Mouse (Mus musculus) thymus, adult 2 months (tissue): ENCODE measurements around the gene Cse1l. TPM values are rescaled to one million over a fixed set of nuclear protein-coding genes. Genes with fewer than 3 reads are reported as not detected.

Experiments used
- DNase-seq: peaks from one replicate; pipeline ENCODE4 v3.0.0; 2021
- H3K27ac ChIP-seq: fragments of 200-500 bp; 2 replicates; pipeline ENCODE4 v1.5.1; 2012; ENCODE audit warnings: low read length, control low read depth; ENCODE audit not compliant: control insufficient read depth, insufficient read depth
- H3K27me3 ChIP-seq: fragments of 200-500 bp; 2 replicates; pipeline ENCODE4 v1.6.1; 2012; ENCODE audit warnings: mild to moderate bottlenecking, low read length, moderate library complexity, mixed read lengths; ENCODE audit not compliant: control insufficient read depth, insufficient read depth
- H3K36me3 ChIP-seq: fragments of 200-500 bp; 2 replicates; pipeline ENCODE4 v1.6.1; 2012; ENCODE audit warnings: mild to moderate bottlenecking, low read length, moderate library complexity; ENCODE audit not compliant: control insufficient read depth, insufficient read depth
- H3K4me1 ChIP-seq: fragments of 200-500 bp; replicated peaks from 2 replicates; pipeline ENCODE4 v1.6.1; 2012; ENCODE audit warnings: low read length; ENCODE audit not compliant: control insufficient read depth, insufficient read depth
- H3K4me3 ChIP-seq: fragments of 200-500 bp; 2 replicates; pipeline ENCODE4 v1.5.1; 2012; ENCODE audit warnings: mild to moderate bottlenecking, low read length, control low read depth, moderate library complexity; ENCODE audit not compliant: control insufficient read depth, insufficient read depth
- CTCF ChIP-seq: fragments of 200-500 bp; IDR thresholded peaks from 2 replicates; pipeline ENCODE4 v1.5.1; 2012; ENCODE audit warnings: mild to moderate bottlenecking, control low read depth, low read length, moderate library complexity, borderline replicate concordance; ENCODE audit not compliant: control insufficient read depth, poor library complexity, insufficient read depth; ENCODE audit errors: extremely low read depth
- POLR2A ChIP-seq: fragments of 200-500 bp; IDR thresholded peaks from 2 replicates; pipeline ENCODE4 v1.6.1; 2012; ENCODE audit warnings: mild to moderate bottlenecking, low read length, control low read depth, moderate library complexity; ENCODE audit not compliant: control insufficient read depth, poor library complexity, insufficient read depth; ENCODE audit errors: extremely low read depth
- WGBS: fragments of 180-500 bp; shearing (Covaris S2); methylation state at CpG from one replicate; pipeline ENCODE4 v1.1.7; 2018; 5-methylcytosine and 5-hydroxymethylcytosine counted together
- polyA plus RNA-seq: library from polyadenylated mRNA; depleted of rRNA; stranded (reverse); fragments of >200 nt; gene quantifications from 2 replicates; pipeline ENCODE4 v1.2.3, GENCODE M21; 2012

The Cse1l gene
- polyA plus RNA-seq, 1 experiment = 28.7 TPM

- Histone ChIP-seq H3K4me1 (no peaks in the 10 kb centered on the region), H3K36me3 (peaks cover 89% of the 10 kb centered on the region), H3K27me3 (no peaks in the 10 kb centered on the region), H3K27ac (no peak overlapping the region), H3K4me3 (no peak overlapping the region)
- DNase-seq = peak; percentile 17
- TF ChIP-seq POLR2A (no peak), CTCF (no peak)
- 64% methylated on average over 4 of the region's 4 CpGs for WGBS
These were observed 39.6 kb downstream of the Cse1l start for GRCm38 (mm10) chr2:166945456-166945855.

GRCm38 (mm10) chr2:166948246-166948645, 42.4 kb downstream of the Cse1l start:
- WGBS = 88% methylated on average over 1 of the region's 1 CpGs
- no peak for DNase-seq
- Histone ChIP-seq H3K36me3 (peaks cover 89% of the 10 kb centered on the region), H3K27me3 (no peaks in the 10 kb centered on the region), H3K27ac (no peak overlapping the region), H3K4me3 (no peak overlapping the region), H3K4me1 (no peaks in the 10 kb centered on the region)
- no peak for TF ChIP-seq CTCF
- no peak for TF ChIP-seq POLR2A

GRCm38 (mm10) chr2:166948936-166949335, 43.1 kb downstream of the Cse1l start:
- WGBS = 92% methylated on average over 10 of the region's 10 CpGs
- no peak for TF ChIP-seq POLR2A
- no peak for TF ChIP-seq CTCF
- Histone ChIP-seq H3K4me3 (no peak overlapping the region), H3K4me1 (no peaks in the 10 kb centered on the region), H3K36me3 (peaks cover 83% of the 10 kb centered on the region), H3K27me3 (no peaks in the 10 kb centered on the region), H3K27ac (no peak overlapping the region)
- no peak for DNase-seq

GRCm38 (mm10) chr2:166950853-166951648, 45.2 kb downstream of the Cse1l start:
- H3K4me1 ChIP-seq = no peaks in the 10 kb centered on the region
- TF ChIP-seq POLR2A = no peak
- TF ChIP-seq CTCF = no peak
- no peaks in the 10 kb centered on the region for H3K27me3 ChIP-seq
- no peak overlapping the region for H3K27ac ChIP-seq
- no peak overlapping the region for H3K4me3 ChIP-seq
- no peak for DNase-seq
- peaks cover 82% of the 10 kb centered on the region for H3K36me3 ChIP-seq
- whole genome bisulfite sequencing = 90% methylated on average over 14 of the region's 14 CpGs

- no peaks in the 10 kb centered on the region for H3K27me3 ChIP-seq
- H3K4me1 ChIP-seq = no peaks in the 10 kb centered on the region
- H3K4me3 ChIP-seq = no peak overlapping the region
- no peak for DNase-seq
- 98% methylated on average over 6 of the region's 6 CpGs for WGBS
- TF ChIP-seq CTCF = no peak
- no peak for TF ChIP-seq POLR2A
- no peak overlapping the region for H3K27ac ChIP-seq
- H3K36me3 ChIP-seq = peaks cover 72% of the 10 kb centered on the region
These were observed 46.3 kb downstream of the Cse1l start for GRCm38 (mm10) chr2:166952151-166952550.

DNA sequence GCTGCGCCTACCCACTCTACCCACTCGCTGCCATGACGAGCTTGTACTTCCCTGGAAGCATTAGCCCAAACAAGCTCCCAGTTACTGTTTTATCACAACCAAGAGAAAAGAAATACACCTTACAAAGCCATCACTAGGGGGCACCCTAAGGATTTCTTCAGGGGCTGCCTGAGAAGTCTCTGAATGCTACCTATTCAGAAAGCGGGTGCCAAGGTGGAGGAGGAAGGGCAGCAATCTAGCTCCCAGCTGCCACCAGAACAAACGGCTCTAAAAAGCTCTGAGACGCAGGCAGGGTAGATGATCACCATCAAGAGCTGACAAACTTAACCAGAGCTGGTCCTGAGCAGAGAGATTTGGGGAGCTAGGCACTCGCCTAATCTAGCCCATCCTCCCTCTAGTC, 51.0 kb downstream of the Cse1l start:
- TF ChIP-seq POLR2A (no peak), CTCF (no peak)
- H3K27me3 ChIP-seq = no peaks in the 10 kb centered on the region
- DNase-seq = peak; percentile 65
- no peaks in the 10 kb centered on the region for H3K4me1 ChIP-seq
- peaks cover 36% of the 10 kb centered on the region for H3K36me3 ChIP-seq
- no peak overlapping the region for H3K27ac ChIP-seq
- 57% methylated on average over 7 of the region's 7 CpGs for WGBS
- no peak overlapping the region for H3K4me3 ChIP-seq
